Mouse (Mus musculus) liver, postnatal 0 days (tissue): Measurements from ENCODE around the gene Gm21663. TPM values are rescaled to one million over a fixed set of nuclear protein-coding genes. Genes with fewer than 3 reads are reported as not detected.

Experiments
- ATAC-seq: fragments of 200-750 bp; cut with Nextera tagmentation; 2 replicates; pipeline ENCODE4 v1.8.0; 2017; ENCODE audit warnings: mild to moderate bottlenecking, moderate library complexity
- DNase-seq: peaks from one replicate; pipeline ENCODE4 v3.0.0-alpha.2; 2016
- H3K27ac ChIP-seq: fragments of 300-500 bp; sonication (generic); 2 replicates; pipeline ENCODE4 v1.5.1; 2014; ENCODE audit warnings: antibody characterized with exemption, moderate library complexity, mild to moderate bottlenecking, low read depth
- H3K27me3 ChIP-seq: fragments of 300-500 bp; sonication (generic); 2 replicates; pipeline ENCODE4 v1.6.1; 2014; ENCODE audit warnings: low read length, control low read depth, mixed read lengths; ENCODE audit not compliant: insufficient read depth
- H3K36me3 ChIP-seq: fragments of 300-500 bp; sonication (generic); replicated peaks from 2 replicates; pipeline ENCODE4 v1.6.1; 2014; ENCODE audit warnings: mild to moderate bottlenecking, control low read depth, low read length, moderate library complexity, mixed read lengths; ENCODE audit not compliant: insufficient read depth
- H3K4me1 ChIP-seq: fragments of 300-500 bp; sonication (generic); 2 replicates; pipeline ENCODE4 v1.6.1; 2014; ENCODE audit warnings: antibody characterized with exemption, mild to moderate bottlenecking, control low read depth; ENCODE audit not compliant: insufficient read depth
- H3K4me2 ChIP-seq: fragments of 300-500 bp; sonication (generic); 2 replicates; pipeline ENCODE4 v1.6.1; 2014; ENCODE audit warnings: low read depth, mild to moderate bottlenecking, low read length, moderate library complexity, mixed read lengths
- H3K4me3 ChIP-seq: fragments of 300-500 bp; sonication (generic); 2 replicates; pipeline ENCODE4 v1.5.1; 2014; ENCODE audit warnings: low read depth, low read length
- H3K9ac ChIP-seq: fragments of 300-500 bp; sonication (generic); replicated peaks from 2 replicates; pipeline ENCODE4 v1.6.1; 2014; ENCODE audit warnings: mild to moderate bottlenecking, moderate library complexity
- H3K9me3 ChIP-seq: fragments of 300-500 bp; sonication (generic); 2 replicates; pipeline ENCODE4 v1.6.1; 2016; ENCODE audit warnings: mild to moderate bottlenecking, control low read depth, low read length, mixed read lengths
- CTCF ChIP-seq: sonication (generic); IDR thresholded peaks from 2 replicates; pipeline ENCODE4 v1.5.1; 2016; ENCODE audit warnings: antibody characterized with exemption, low read depth
- EP300 ChIP-seq: IDR thresholded peaks from 2 replicates; pipeline ENCODE4 v1.6.1; 2016; ENCODE audit warnings: antibody characterized with exemption, low read depth, mild to moderate bottlenecking
- WGBS: fragments of 180-500 bp; shearing (Covaris S2); extraction: QIAGEN DNeasy Blood & Tissue Kit; methylation state at CpG from one replicate; pipeline ENCODE4 v1.1.7; 2014; ENCODE audit not compliant: insufficient replicate concordance; 5-methylcytosine and 5-hydroxymethylcytosine counted together
- polyA plus RNA-seq: library from polyadenylated mRNA; unstranded; fragments of >200 nt; fragmentation: Nextera tagmentation; extraction: Ambion mirVana; gene quantifications from 2 replicates; pipeline ENCODE4 v1.2.1, GENCODE M21; 2015

Gm21663 gene
- polyA plus RNA-seq, 1 experiment from 2014 or later, result not detected

- 67% methylated on average over 1 of the region's 1 CpGs for WGBS
Measured at GRCm38 (mm10) chr5:25891321-25891720, 50.9 kb downstream of the Gm21663 start.

DNA sequence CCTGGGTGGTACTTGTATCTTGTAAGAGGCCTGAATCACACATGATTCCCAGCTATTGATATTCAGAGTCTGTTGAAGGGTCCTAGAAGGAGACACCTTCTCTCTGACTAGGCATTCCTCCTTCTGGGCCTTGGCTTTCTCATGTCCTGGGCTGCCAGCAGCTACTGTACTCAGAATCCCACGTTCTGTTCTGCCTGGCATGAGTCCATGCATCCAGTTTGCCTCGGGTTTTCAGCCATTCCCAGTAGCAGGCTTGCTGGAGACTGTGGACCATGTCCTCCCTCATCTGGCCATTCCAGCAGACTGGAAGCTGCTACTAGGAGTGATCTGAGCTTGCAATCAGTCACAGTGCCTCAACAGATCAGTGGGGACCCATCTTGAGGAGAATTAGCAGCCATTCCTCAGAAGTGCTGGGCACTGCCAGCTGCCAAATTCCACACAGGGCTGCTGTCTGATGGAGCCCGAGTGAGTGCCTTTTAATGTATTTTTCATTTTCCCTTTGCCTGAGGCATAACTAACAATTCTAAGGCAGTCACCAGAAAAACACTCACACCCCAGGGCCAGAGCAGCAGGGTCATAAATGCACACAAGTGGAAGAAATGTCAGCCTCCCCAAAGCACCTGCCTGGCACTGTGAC, 52.3 kb downstream of the Gm21663 start:
- Histone ChIP-seq H3K4me3 (no peak overlapping the region), H3K27ac (no peak overlapping the region), H3K9ac (no peak overlapping the region), H3K9me3 (peaks cover 1% of the 10 kb centered on the region; the same call in 1 of the 2 replicates), H3K27me3 (no peaks in the 10 kb centered on the region), H3K4me1 (no peaks in the 10 kb centered on the region), H3K4me2 (no peak overlapping the region), H3K36me3 (no peaks in the 10 kb centered on the region)
- no peak for TF ChIP-seq EP300
- TF ChIP-seq CTCF, result no peak
- WGBS, result 47% methylated on average over 3 of the region's 3 CpGs
- no peak for ATAC-seq
- DNase-seq, result no peak

More at GRCm38 (mm10) chr5:25891321-25891720, 50.9 kb downstream of the Gm21663 start:
- DNase-seq (no peak), ATAC-seq (no peak)
- Histone ChIP-seq H3K4me1 (no peaks in the 10 kb centered on the region), H3K4me2 (no peak overlapping the region), H3K27me3 (no peaks in the 10 kb centered on the region), H3K9me3 (no peaks in the 10 kb centered on the region), H3K27ac (no peak overlapping the region), H3K9ac (no peak overlapping the region), H3K4me3 (no peak overlapping the region), H3K36me3 (no peaks in the 10 kb centered on the region)
- no peak for TF ChIP-seq CTCF
- no peak for TF ChIP-seq EP300

GRCm38 (mm10) chr5:25886708-25887107, 55.5 kb downstream of the Gm21663 start:
- Histone ChIP-seq H3K9ac (no peak overlapping the region), H3K27ac (no peak overlapping the region), H3K36me3 (no peaks in the 10 kb centered on the region), H3K4me1 (no peaks in the 10 kb centered on the region), H3K27me3 (no peaks in the 10 kb centered on the region), H3K4me2 (no peak overlapping the region), H3K4me3 (no peak overlapping the region), H3K9me3 (peaks cover 3% of the 10 kb centered on the region; the same call in 1 of the 2 replicates)
- DNase-seq, result no peak
- no peak for ATAC-seq
- WGBS, result 77% methylated on average over 3 of the region's 3 CpGs
- TF ChIP-seq EP300 (no peak), CTCF (no peak)

Other genes starting within 250 kb of the Gm21663 start
- 1.4 and 1.9 TPM in 2 replicates for gene Xrcc2, start 236.6 kb downstream of the Gm21663 start, polyA plus RNA-seq
- gene Actr3b, start 182.4 kb downstream of the Gm21663 start, polyA plus RNA-seq, result 0.68 and 0.71 TPM in 2 replicates
- not detected in 2 replicates for gene Gm21671, start 12.0 kb upstream of the Gm21663 start, polyA plus RNA-seq
- not detected in 2 replicates for gene Gm21680, start 30.3 kb upstream of the Gm21663 start, polyA plus RNA-seq
- not detected in 2 replicates for gene Gm21698, start 46.3 kb upstream of the Gm21663 start, polyA plus RNA-seq
- gene Gm1979, start 62.4 kb upstream of the Gm21663 start, polyA plus RNA-seq, result not detected in 2 replicates
- not detected in 2 replicates for gene Gm5862, start 80.5 kb upstream of the Gm21663 start, polyA plus RNA-seq
- gene Speer4a, start 97.2 kb upstream of the Gm21663 start, polyA plus RNA-seq, result not detected in 2 replicates
- not detected in 2 replicates for gene Gm7347, start 116.2 kb upstream of the Gm21663 start, polyA plus RNA-seq
- gene Gm10471, start 146.9 kb upstream of the Gm21663 start, polyA plus RNA-seq, result not detected in 2 replicates
- not detected in 2 replicates for gene 5031410I06Rik, start 163.0 kb upstream of the Gm21663 start, polyA plus RNA-seq
- gene Gm10220, start 179.0 kb upstream of the Gm21663 start, polyA plus RNA-seq, result not detected in 2 replicates